Mouse (Mus musculus) hindbrain, postnatal 0 days (tissue): ENCODE measurements around the gene Inafm2. TPM values are rescaled to one million over a fixed set of nuclear protein-coding genes. Genes with fewer than 3 reads are reported as not detected.

Experiments
- ATAC-seq: fragments of 200-750 bp; cut with Nextera tagmentation; 2 replicates; pipeline ENCODE4 v1.8.0; 2017; ENCODE audit warnings: mild to moderate bottlenecking, moderate TSS enrichment, moderate library complexity
- DNase-seq: peaks from one replicate; pipeline ENCODE4 v3.0.0-alpha.2; 2015; ENCODE audit warnings: low spot score
- H3K27ac ChIP-seq: fragments of 300-500 bp; sonication (generic); 2 replicates; pipeline ENCODE4 v1.5.1; 2014; ENCODE audit warnings: mild to moderate bottlenecking
- H3K27me3 ChIP-seq: fragments of 300-500 bp; sonication (generic); 2 replicates; pipeline ENCODE4 v1.6.1; 2014; ENCODE audit warnings: low read length, mixed read lengths; ENCODE audit not compliant: insufficient read depth
- H3K36me3 ChIP-seq: fragments of 300-500 bp; sonication (generic); 2 replicates; pipeline ENCODE4 v1.6.1; 2014; ENCODE audit warnings: low read length, mixed read lengths; ENCODE audit not compliant: insufficient read depth
- H3K4me1 ChIP-seq: fragments of 300-500 bp; sonication (generic); 2 replicates; pipeline ENCODE4 v1.6.1; 2014; ENCODE audit warnings: antibody characterized with exemption, low read length, mixed read lengths; ENCODE audit not compliant: insufficient read depth
- H3K4me2 ChIP-seq: fragments of 300-500 bp; sonication (generic); 2 replicates; pipeline ENCODE4 v1.6.1; 2014; ENCODE audit warnings: low read depth, mild to moderate bottlenecking, low read length, moderate library complexity, mixed read lengths
- H3K4me3 ChIP-seq: fragments of 300-500 bp; sonication (generic); 2 replicates; pipeline ENCODE4 v1.5.1; 2014; ENCODE audit warnings: low read length
- H3K9ac ChIP-seq: fragments of 300-500 bp; sonication (generic); replicated peaks from 2 replicates; pipeline ENCODE4 v1.6.1; 2014; ENCODE audit warnings: mild to moderate bottlenecking, low read length, moderate library complexity, mixed read lengths
- H3K9me3 ChIP-seq: fragments of 300-500 bp; sonication (generic); 2 replicates; pipeline ENCODE4 v1.6.1; 2016; ENCODE audit warnings: low read length, mixed read lengths
- CTCF ChIP-seq: IDR thresholded peaks from 2 replicates; pipeline ENCODE4 v1.5.1; 2016; ENCODE audit warnings: antibody characterized with exemption, control low read depth, low read depth
- WGBS: fragments of 180-500 bp; shearing (Covaris S2); extraction: QIAGEN DNeasy Blood & Tissue Kit; methylation state at CpG from one replicate; pipeline ENCODE4 v1.1.7; 2014; 5-methylcytosine and 5-hydroxymethylcytosine counted together
- polyA plus RNA-seq: library from polyadenylated mRNA; unstranded; fragments of >200 nt; fragmentation: Nextera tagmentation; extraction: Ambion mirVana; gene quantifications from 2 replicates; pipeline ENCODE4 v1.2.1, GENCODE M21; 2015
- total RNA-seq: library from RNA; depleted of rRNA; stranded (reverse); fragments of >200 nt; gene quantifications from 2 replicates; pipeline ENCODE4 v1.2.3, GENCODE M21; 2014

Gene Inafm2
- total and polyA plus RNA-seq, 2 experiments from 2014 or later = 18.9 to 19.8 TPM

GRCm38 (mm10) chr2:118764094-118764831 is 18.7 kb downstream of the Inafm2 start:
- Histone ChIP-seq H3K4me2 (peak overlapping the region; percentile 35; the same call in 1 of the 2 replicates), H3K9ac (no peak overlapping the region), H3K4me1 (peaks cover 23% of the 10 kb centered on the region), H3K4me3 (no peak overlapping the region), H3K27ac (no peak overlapping the region; the same call in 1 of the 2 replicates), H3K27me3 (no peaks in the 10 kb centered on the region), H3K36me3 (no peaks in the 10 kb centered on the region), H3K9me3 (no peaks in the 10 kb centered on the region)
- WGBS = 25% methylated on average over 11 of the region's 11 CpGs
- ATAC-seq (peak; percentile 12; the same call in 1 of the 2 replicates), DNase-seq (peak; percentile 88)
- peak; percentile 83 for TF ChIP-seq CTCF

GRCm38 (mm10) chr2:118764875-118765274 is 19.3 kb downstream of the Inafm2 start:
- H3K9ac ChIP-seq = no peak overlapping the region
- DNase-seq (no peak), ATAC-seq (no peak)
- no peaks in the 10 kb centered on the region for H3K9me3 ChIP-seq
- no peak overlapping the region for H3K4me2 ChIP-seq
- TF ChIP-seq CTCF = no peak
- H3K36me3 ChIP-seq = no peaks in the 10 kb centered on the region
- no peaks in the 10 kb centered on the region for H3K27me3 ChIP-seq
- WGBS = 85% methylated on average over 5 of the region's 5 CpGs
- no peak overlapping the region for H3K27ac ChIP-seq
- H3K4me3 ChIP-seq = no peak overlapping the region
- peaks cover 23% of the 10 kb centered on the region for H3K4me1 ChIP-seq

GRCm38 (mm10) chr2:118766041-118767033 is 20.8 kb downstream of the Inafm2 start:
- H3K27me3 ChIP-seq = no peaks in the 10 kb centered on the region
- H3K9ac ChIP-seq = no peak overlapping the region
- no peaks in the 10 kb centered on the region for H3K36me3 ChIP-seq
- no peak overlapping the region for H3K4me2 ChIP-seq
- H3K4me3 ChIP-seq = no peak overlapping the region
- H3K9me3 ChIP-seq = no peaks in the 10 kb centered on the region
- 74% methylated on average over 10 of the region's 10 CpGs for WGBS
- DNase-seq (no peak), ATAC-seq (no peak)
- H3K27ac ChIP-seq = no peak overlapping the region
- TF ChIP-seq CTCF = 0 out of 2 replicates have a peak, but pooled peaks have one; percentile 9
- H3K4me1 ChIP-seq = peaks cover 17% of the 10 kb centered on the region

- DNase-seq (no peak), ATAC-seq (no peak)
- Histone ChIP-seq H3K9me3 (no peaks in the 10 kb centered on the region), H3K36me3 (no peaks in the 10 kb centered on the region), H3K9ac (no peak within 1 kb of the TSS), H3K27ac (no peak within 1 kb of the TSS), H3K4me3 (no peak within 1 kb of the TSS), H3K4me2 (no peak within 1 kb of the TSS), H3K4me1 (0 out of 2 replicates have a peak, but pooled peaks cover 6% of the 10 kb centered on the region), H3K27me3 (no peaks in the 10 kb centered on the region)
- TF ChIP-seq CTCF = no peak
- WGBS = 85% methylated on average over 6 of the region's 6 CpGs
Observed at GRCm38 (mm10) chr2:118772158-118772874, 26.8 kb downstream of the Inafm2 start, which contains the start of gene Phgr1. Gene Phgr1, plus strand, starts transcription at chr2:118772769.

GRCm38 (mm10) chr2:118774536-118774935 is 29.0 kb downstream of the Inafm2 start:
- no peaks in the 10 kb centered on the region for H3K36me3 ChIP-seq
- no peak for ATAC-seq
- H3K9ac ChIP-seq = no peak overlapping the region
- DNase-seq = no peak
- TF ChIP-seq CTCF = no peak
- 0 out of 2 replicates have a peak, but pooled peaks cover 6% of the 10 kb centered on the region for H3K4me1 ChIP-seq
- no peaks in the 10 kb centered on the region for H3K27me3 ChIP-seq
- 89% methylated on average over 2 of the region's 2 CpGs for WGBS
- H3K9me3 ChIP-seq = no peaks in the 10 kb centered on the region
- H3K27ac ChIP-seq = no peak overlapping the region
- no peak overlapping the region for H3K4me2 ChIP-seq
- H3K4me3 ChIP-seq = no peak overlapping the region

GRCm38 (mm10) chr2:118775396-118775795 is 29.8 kb downstream of the Inafm2 start:
- H3K27ac ChIP-seq = peak overlapping the region; percentile 62; the same call in 1 of the 2 replicates
- no peaks in the 10 kb centered on the region for H3K36me3 ChIP-seq
- no peak overlapping the region for H3K4me3 ChIP-seq
- DNase-seq (peak; percentile 49), ATAC-seq (no peak)
- no peak overlapping the region for H3K9ac ChIP-seq
- no peaks in the 10 kb centered on the region for H3K27me3 ChIP-seq
- no peak for TF ChIP-seq CTCF
- no peak overlapping the region for H3K4me2 ChIP-seq
- no peaks in the 10 kb centered on the region for H3K9me3 ChIP-seq
- 0% methylated on average over 1 of the region's 1 CpGs for WGBS
- H3K4me1 ChIP-seq = 0 out of 2 replicates have a peak, but pooled peaks cover 6% of the 10 kb centered on the region
